Mouse (Mus musculus): ENCODE data around the gene Xxylt1.

Gene Xxylt1

DNA sequence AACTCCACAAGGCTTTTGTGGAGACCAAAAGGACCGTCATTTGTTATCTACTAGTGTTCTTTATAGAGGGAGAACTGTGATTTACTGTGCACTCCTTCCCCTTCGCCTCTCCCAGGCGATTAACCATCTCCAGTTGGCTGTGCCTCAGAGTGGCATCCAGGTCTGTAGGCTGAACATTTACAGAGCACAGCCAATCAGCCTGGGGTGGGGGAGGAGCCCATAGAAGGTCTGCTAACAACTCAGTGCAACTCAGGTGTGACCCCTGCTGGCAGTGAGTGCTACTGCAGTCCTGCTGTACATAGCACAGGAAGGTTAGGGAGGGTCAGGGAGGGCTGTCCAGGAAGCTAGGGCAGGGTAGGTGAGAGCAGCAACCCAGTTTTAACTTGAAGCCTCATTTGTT lies 104.0 kb downstream of the Xxylt1 start:
- in situ Hi-C loops (cut with MboI; ENCODE audit: low pct_unique_long_range_greater_than_20kb in 1 of 2, low sequenced_read_pairs in 2 of 2, unreplicated experiment in 1 of 2) = loop anchor here in 1 of 2 experiments (10.0 kb wide), 1 partner anchor 382 kb away; the partner anchor contains the start of gene Fam43a

DNA sequence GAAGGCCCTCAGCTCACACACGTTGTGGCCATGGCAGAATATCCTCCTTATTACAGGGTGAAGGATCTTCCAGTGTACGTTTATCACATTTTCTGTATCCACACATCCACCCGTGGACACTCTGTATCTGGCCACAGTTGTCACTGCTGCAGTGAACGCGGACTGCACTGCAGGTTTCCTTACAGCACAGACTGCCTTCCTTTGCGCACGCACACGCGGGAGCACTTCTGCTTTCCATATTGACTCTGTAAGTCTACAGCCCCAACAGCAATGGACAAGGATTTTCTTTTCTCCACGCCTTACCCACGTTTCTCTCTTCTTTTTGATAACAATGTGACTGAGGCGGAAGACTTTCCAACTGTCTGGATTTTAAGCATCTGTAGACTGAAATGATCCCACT lies 106.7 kb downstream of the Xxylt1 start:
- in situ Hi-C loops (cut with MboI; ENCODE audit: low pct_unique_long_range_greater_than_20kb in 1 of 2, low sequenced_read_pairs in 2 of 2, unreplicated experiment in 1 of 2) = loop anchor here in 1 of 2 experiments (10.0 kb wide), 1 partner anchor 380 kb away; the partner anchor contains the start of gene Fam43a

DNA sequence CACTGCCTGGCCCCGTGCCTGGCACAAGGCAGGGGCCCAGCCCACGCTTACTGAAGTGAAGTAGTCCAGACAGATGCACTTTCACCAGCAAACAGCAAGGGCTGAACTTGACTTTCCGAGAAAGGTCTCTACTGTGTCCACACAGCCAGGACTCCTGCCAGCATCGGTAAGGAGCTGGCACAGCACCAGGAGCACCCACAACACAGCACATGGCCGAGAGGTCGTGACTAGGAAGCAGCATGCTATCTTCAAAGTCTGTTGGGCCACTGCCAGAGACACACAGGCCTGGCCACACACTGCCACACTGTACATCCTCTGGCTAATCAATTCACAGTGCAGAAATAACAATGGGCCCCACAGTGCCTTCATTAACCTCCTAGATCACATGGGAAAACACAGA lies 107.8 kb downstream of the Xxylt1 start:
- in situ Hi-C loops (cut with MboI; ENCODE audit: low pct_unique_long_range_greater_than_20kb in 1 of 2, low sequenced_read_pairs in 2 of 2, unreplicated experiment in 1 of 2) = loop anchor here in 1 of 2 experiments (10.0 kb wide), 1 partner anchor 379 kb away; the partner anchor contains the start of gene Fam43a

DNA sequence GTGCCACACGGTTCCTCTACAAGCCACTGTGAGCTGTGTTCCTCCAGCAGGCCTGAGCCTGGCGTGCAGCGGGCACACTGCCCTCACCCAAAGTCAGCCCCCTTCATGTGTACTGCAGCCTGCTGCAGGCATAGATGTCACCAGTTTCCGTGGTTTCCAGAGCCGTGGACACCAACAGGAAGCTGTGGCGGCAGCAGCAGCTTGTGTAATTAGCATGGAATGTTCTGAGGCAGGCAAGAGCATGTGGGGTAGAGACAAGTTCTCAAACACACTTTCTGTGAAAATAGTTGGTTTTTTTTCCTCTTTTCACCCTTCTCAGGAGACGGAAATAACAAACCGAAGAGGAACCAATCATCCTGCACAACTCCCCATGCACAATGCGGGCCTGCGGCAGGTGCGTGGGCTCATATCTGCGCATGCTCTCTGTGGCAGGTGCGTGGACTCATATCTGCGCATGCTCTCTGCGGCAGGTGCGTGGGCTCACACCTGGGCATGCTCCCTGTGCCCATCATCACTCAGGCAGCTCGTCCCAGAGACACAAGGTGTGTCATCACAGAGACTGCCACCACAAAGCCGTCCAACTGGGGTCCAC lies 109.2 kb downstream of the Xxylt1 start:
- in situ Hi-C loops (cut with MboI; ENCODE audit: low pct_unique_long_range_greater_than_20kb in 1 of 2, low sequenced_read_pairs in 2 of 2, unreplicated experiment in 1 of 2) = loop anchor here in 1 of 2 experiments (10.0 kb wide), 1 partner anchor 377 kb away; the partner anchor contains the start of gene Fam43a

DNA sequence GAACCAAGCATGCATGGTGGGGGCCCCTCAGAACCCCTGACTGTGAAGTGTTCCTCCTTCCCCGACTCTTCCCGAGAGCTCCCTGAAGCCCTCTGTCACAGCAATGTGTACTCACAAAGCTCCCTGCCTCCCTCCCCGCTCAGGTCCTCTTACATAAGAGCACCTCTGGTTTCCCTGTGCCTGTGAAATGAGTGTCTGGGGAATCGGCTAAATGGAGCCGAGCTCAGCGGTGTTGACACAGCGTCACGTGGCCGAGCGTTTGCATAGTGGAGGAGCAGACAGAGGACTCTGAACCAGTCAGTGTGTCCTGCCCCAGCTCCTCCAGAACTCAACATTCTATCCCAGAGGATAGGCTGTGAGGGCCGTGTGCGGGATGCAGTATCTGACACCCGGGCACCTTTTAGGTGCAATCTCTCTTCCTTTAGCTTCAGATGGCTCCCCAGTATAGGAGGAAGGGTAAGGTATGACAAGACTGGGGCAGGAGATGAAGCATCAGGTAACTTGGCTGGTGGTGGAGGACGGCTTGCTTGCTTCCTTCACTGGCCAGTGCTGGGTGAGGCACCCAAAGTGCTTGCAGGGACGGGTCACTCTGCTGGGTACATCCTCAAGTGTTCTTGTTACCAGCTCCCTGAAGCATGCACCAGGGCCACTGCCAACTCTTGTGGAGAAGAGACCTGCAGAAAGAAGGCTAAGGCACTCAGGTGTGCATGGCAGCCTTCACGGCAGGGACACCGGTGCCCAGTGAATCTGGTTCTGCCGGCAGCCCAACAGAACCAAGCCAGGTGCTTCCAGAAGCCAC lies 111.8 kb downstream of the Xxylt1 start:
- in situ Hi-C loops (cut with MboI; ENCODE audit: low pct_unique_long_range_greater_than_20kb in 1 of 2, low sequenced_read_pairs in 2 of 2, unreplicated experiment in 1 of 2) = loop anchor here in 1 of 2 experiments (10.0 kb wide), 1 partner anchor 375 kb away; the partner anchor contains the start of gene Fam43a

DNA sequence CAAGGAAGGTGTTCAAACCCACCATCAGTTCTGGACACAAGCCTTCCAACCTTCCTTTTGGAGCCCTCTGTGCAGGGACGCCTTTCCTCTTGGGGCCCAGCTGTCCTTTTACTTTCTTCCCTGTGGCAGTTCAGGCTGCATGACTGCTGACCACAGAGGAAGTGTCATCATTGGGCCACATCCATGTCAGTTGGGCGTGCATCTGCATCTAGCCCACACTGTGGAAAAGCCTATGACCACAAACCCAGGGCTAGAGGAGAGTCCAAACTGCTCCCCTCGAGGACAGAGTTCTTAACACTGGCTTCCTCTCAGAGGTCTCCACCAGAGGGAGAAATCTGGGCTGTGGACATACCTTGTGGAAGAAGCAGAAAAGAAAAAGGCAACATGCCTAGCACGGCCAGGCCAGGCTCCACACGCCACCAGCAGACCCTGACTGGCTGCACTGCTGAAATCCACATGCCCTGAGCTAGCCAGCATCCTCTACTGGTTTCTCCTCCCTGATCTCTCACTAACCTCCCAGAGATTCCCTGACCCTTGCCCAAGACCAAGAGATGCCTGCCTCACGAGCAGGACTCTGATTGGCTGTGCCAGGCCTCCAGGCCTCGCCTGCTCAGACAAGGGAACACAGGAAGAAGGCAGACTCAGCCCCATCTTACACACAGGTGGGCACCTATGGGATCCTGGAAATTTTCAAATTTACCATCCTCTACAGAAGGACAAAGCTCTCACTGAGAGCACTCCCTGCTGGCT lies 112.7 kb downstream of the Xxylt1 start:
- in situ Hi-C loops (cut with MboI; ENCODE audit: low pct_unique_long_range_greater_than_20kb in 1 of 2, low sequenced_read_pairs in 2 of 2, unreplicated experiment in 1 of 2) = no loop called here

DNA sequence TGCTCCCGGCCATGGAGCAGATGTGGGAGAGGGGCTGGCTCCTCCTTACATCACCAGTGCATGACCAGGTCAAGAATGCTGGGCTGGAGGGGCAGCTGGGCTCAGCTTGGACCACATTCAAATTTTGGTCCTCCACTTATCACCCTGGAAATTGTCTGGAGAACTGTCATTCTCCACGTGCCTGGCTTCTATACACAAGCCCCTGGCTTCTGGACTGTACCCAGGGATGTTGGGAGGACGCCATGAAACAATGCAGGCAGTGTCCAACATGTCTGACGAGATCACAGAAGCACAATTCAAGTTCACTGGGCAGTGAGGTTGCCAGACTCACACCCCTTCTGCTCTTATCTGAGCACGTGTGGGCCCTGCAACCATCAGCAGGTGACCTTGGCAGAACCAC lies 114.5 kb downstream of the Xxylt1 start:
- in situ Hi-C loops (cut with MboI; ENCODE audit: low pct_unique_long_range_greater_than_20kb in 1 of 2, low sequenced_read_pairs in 2 of 2, unreplicated experiment in 1 of 2) = no loop called here

DNA sequence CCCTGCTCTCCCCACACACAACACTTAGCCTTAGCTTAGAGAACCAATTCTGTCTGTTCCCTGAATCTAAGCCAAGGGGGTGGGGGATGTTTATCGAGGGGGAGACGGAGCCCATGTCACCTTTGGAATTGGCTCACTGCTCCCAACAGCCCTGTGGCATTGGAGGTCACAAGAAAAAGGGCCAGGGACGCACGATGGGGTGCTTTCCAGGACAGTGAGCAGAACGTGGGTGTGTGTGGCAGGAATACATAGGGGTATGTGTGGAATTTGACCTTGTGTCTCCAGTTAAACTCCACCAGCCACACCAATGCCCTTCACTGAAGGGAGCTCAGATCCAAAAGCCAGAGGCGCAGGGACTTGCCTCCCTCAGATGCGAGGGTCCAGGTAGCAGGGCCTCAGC lies 116.3 kb downstream of the Xxylt1 start:
- in situ Hi-C loops (cut with MboI; ENCODE audit: low pct_unique_long_range_greater_than_20kb in 1 of 2, low sequenced_read_pairs in 2 of 2, unreplicated experiment in 1 of 2) = no loop called here

DNA sequence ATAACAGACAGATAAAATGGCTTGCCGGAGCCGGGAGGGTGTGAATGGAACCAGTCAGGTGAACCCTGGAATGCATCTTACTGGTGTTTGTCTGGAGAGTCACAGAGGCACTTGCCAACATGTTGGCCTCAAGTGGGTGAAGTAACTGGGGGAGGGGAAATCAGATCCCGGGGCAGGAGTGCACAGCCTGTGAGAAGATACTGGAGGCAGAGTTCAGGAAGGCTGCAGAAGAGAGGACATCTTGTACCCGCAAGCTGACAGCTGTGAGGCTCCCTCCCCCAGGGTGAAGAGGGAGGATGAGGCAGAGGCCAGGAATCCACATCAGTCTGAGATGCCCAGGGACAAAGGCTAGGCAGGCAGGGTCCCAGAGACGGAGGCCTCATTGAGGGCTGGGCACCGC lies 116.8 kb downstream of the Xxylt1 start:
- in situ Hi-C loops (cut with MboI; ENCODE audit: low pct_unique_long_range_greater_than_20kb in 1 of 2, low sequenced_read_pairs in 2 of 2, unreplicated experiment in 1 of 2) = no loop called here

DNA sequence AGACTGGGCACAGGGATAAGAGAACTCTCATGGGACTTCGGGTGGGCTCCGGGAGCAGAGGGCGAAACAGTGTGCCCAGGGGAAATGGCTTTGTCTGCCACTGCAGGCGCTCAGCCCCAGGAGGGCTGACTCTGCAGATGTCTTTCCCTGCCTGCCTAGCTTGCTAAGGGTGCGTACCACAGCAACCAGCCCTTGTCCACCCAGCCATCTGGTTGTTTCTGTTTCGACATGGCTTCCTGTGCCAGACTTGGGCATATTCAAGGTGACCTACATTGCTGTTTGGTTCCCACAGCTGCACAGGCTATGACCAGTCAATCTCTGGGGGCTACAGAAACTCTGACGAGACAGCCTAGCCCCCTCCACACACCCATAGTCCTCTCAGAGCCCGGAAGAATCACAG lies 118.7 kb downstream of the Xxylt1 start:
- in situ Hi-C loops (cut with MboI; ENCODE audit: low pct_unique_long_range_greater_than_20kb in 1 of 2, low sequenced_read_pairs in 2 of 2, unreplicated experiment in 1 of 2) = no loop called here

DNA sequence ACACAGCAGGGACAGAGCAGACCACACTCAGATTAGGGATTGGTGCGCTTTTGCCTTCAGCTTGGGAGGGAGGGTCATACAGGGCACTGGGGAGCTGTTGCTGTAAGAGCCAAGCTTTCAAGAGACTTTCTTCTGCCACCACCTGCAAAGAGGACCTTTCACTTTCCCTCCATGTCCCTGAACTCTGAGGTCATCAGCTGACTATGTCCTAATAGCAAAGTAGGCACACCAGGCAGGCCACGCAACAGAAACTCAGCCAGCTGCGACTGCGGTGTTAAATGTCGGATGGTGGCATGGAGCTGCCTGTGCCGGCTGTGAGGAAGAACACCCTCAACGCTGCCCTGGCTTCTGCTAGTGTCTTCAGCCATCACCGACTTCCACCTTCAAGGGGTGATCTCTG lies 120.1 kb downstream of the Xxylt1 start:
- in situ Hi-C loops (cut with MboI; ENCODE audit: low pct_unique_long_range_greater_than_20kb in 1 of 2, low sequenced_read_pairs in 2 of 2, unreplicated experiment in 1 of 2) = no loop called here

DNA sequence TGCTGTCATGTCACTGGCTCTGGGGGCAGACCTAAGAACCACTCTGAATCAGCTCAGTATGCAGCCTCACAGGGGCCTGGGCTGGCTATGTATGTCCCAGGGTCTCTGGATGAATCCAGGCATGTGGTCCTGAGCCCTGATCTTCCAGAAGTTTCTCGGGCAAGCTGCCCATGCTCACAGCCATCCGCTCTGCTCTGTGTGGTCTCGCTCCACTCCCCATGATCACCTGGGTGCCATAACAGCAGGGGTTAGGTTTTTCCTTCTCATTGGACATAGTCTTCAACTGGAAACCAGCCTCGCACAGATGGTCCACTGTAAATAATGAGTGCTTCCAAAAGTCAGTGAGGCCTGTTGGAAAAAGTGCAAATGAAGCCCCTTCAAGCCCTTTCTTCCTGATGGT lies 121.0 kb downstream of the Xxylt1 start:
- in situ Hi-C loops (cut with MboI; ENCODE audit: low pct_unique_long_range_greater_than_20kb in 1 of 2, low sequenced_read_pairs in 2 of 2, unreplicated experiment in 1 of 2) = no loop called here

DNA sequence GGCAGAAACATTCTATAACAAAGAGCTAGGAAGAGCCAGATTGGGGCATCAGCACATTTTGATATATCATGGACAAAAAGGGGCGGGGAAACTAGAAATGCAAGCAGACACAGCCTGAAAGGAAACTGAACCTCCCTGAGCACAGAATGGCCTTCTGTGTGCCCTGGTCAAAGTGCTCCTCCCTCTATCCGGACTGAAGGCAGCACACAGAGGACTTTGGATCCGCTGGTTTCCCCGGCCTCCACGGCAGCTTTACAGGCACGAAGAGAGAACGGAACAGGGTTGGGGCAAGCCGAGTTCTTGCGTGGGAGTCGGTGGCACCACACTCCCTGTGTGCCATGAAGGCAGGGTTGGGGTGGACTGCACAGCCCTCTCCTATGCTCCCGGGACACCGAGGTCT lies 121.5 kb downstream of the Xxylt1 start:
- in situ Hi-C loops (cut with MboI; ENCODE audit: low pct_unique_long_range_greater_than_20kb in 1 of 2, low sequenced_read_pairs in 2 of 2, unreplicated experiment in 1 of 2) = no loop called here

DNA sequence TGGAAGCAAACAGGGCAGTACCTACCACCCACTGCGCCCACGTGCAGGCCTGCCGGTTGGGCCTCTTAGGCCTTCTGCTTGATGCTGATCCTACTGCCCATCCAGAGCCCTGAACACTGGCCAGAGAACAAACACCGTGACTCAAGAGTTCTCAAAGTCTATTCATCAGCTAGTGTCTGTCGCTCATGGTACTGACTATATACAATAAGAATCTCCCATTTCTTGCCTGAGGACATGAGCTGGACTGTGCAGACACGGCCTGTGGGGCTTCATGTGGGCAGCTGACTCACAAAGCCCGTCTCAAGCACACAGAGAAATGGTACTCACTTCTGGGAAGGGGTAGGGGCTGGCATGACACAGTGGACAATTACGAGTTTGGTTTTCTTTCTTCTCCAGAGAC lies 125.1 kb downstream of the Xxylt1 start:
- in situ Hi-C loops (cut with MboI; ENCODE audit: low pct_unique_long_range_greater_than_20kb in 1 of 2, low sequenced_read_pairs in 2 of 2, unreplicated experiment in 1 of 2) = no loop called here

DNA sequence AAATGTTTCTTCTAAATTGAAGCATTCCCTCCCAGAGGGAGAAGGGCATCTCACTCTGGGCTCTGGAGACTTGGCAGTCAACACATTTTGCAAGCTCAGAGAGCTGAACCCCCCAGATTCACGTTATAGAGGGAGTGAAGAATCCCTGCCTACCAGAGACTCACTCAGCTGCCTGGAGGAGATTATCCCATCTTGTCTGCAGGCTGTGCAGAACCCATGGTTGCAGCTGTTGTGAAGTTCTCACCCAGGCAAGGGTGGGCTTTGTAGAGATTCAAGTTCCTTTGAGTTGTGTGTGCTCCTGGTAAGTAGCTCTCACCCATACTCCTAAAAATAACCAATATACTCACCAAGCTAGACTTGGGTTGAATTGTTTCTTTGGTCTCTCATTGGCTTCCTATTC lies 132.6 kb downstream of the Xxylt1 start:
- in situ Hi-C loops (cut with MboI; ENCODE audit: low pct_unique_long_range_greater_than_20kb in 1 of 2, low sequenced_read_pairs in 2 of 2, unreplicated experiment in 1 of 2) = loop anchor here in 1 of 2 experiments (10.0 kb wide), 1 partner anchor 354 kb away; the partner anchor contains the start of gene Fam43a

DNA sequence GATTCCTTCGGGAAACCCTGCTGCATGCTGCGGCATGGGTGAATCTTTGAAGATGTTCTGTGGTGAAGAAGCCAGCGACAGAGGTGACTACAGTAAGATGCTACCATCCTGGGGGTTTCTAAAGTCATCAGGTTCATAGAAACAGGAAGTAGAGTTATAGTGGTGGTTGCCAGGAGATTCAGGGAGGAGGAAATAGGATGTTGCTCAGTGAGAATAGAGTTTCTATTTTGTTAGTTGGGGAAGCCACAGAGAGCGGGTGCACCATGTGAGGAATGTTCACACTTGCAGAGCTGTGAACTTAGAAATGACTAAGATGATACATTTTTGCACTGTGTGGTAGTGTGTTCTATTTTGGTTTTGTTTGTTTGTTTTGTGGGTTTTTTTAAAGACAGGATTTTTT lies 133.0 kb downstream of the Xxylt1 start:
- in situ Hi-C loops (cut with MboI; ENCODE audit: low pct_unique_long_range_greater_than_20kb in 1 of 2, low sequenced_read_pairs in 2 of 2, unreplicated experiment in 1 of 2) = loop anchor here in 1 of 2 experiments (10.0 kb wide), 1 partner anchor 353 kb away; the partner anchor contains the start of gene Fam43a

DNA sequence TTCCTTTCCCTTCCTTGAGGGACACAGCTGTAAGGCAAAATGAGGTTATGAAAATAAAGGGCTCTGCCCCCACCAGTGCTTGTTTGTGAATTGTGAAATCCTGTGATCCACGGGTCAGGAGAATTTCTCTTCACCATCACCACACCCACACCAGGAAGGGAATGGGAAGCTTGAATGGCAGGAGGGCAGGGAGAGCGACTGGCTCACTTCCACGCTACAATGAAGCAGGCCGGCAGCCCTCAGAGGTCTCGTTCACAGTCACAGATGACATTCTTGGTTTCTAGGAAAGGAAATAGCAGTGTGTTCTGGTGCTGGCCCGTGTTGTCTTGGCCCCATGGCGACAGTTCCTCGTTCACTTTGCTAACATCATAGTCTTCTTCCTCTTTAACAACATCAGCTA lies 136.3 kb downstream of the Xxylt1 start:
- in situ Hi-C loops (cut with MboI; ENCODE audit: low pct_unique_long_range_greater_than_20kb in 1 of 2, low sequenced_read_pairs in 2 of 2, unreplicated experiment in 1 of 2) = loop anchor here in 1 of 2 experiments (5.0 to 10.0 kb wide), 2 partner anchors 127 to 350 kb away; partner anchors contain the start of gene Fam43a

DNA sequence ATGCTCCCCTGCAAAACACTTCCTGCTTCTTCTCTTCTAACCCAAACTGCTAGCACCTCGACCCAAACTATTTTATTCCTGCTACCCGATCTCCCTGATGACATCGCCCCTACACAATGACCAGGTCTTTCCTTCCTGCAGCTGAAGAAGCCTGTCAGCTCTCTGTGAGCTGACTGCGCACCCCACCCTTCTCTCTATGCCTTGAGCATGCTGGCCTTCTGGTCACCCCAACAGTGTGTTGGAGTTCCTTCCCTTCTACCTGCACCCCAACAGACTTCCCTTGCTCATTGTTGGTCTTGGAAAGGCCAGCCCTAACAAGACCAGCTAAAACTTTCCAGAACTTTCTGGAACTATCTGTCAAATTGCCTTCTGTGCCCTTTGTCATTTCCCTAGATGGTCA lies 137.3 kb downstream of the Xxylt1 start:
- in situ Hi-C loops (cut with MboI; ENCODE audit: low pct_unique_long_range_greater_than_20kb in 1 of 2, low sequenced_read_pairs in 2 of 2, unreplicated experiment in 1 of 2) = loop anchor here in 1 of 2 experiments (5.0 to 10.0 kb wide), 2 partner anchors 128 to 349 kb away; partner anchors contain the start of gene Fam43a

DNA sequence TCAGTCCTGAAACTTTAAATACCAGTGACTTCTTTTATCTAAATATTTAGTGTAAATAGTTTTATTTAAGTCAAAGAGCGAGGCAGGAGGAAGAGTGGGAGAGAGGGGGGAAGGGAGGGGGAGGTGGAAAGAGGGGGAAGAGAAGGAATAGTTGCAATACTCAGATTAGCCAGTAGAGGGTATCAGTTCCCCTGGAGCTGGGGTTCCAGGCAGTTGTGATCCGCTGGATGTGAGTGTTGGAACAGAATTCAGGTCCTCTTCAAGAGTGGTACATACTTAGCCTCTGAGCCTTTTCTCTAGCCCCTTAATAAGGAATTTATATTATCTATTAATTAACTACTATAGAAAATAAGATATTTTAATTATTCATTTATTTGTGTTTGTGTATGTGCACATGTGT lies 140.5 kb downstream of the Xxylt1 start:
- in situ Hi-C loops (cut with MboI; ENCODE audit: low pct_unique_long_range_greater_than_20kb in 1 of 2, low sequenced_read_pairs in 2 of 2, unreplicated experiment in 1 of 2) = loop anchor here in 1 of 2 experiments (5.0 to 10.0 kb wide), 2 partner anchors 132 to 346 kb away; partner anchors contain the start of gene Fam43a

Data from mouse embryonic stem cell (cell line).